Mouse (Mus musculus): ENCODE measurements around the gene Lipm.

- TF ChIP-seq CTCF (IDR thresholded peaks at IDR 0.05; ENCODE audit: extremely low read depth, insufficient read depth, insufficient read length, insufficient replicate concordance), result no peak
- no peak for TF ChIP-seq POLR2A (IDR thresholded peaks at IDR 0.05; ENCODE audit: low read depth, low read length)
Observed at GRCm38 (mm10) chr19:34078130-34078529, 22.6 kb upstream of the Lipm start.

Data from spleen, adult 2 months (tissue).